Mouse (Mus musculus) CH12.LX (cell line): ENCODE data around the gene Tprkb.
"Not testable (repeated sequence)": the region's sequence is repeated elsewhere in the genome, so short reads cannot be mapped to it uniquely, and the experiment has no call there.

Experiments
- CTCF ChIP-seq, 2 experiments: IDR thresholded peaks in 1 of 2; conservative IDR thresholded peaks in 1 of 2; 2 replicates each; pipeline ENCODE4 v1.5.1; 2011 to 2012; ENCODE audit warnings: low read depth in 2 of 2, low read length in 2 of 2, improper control_type of control experiment in 1 of 2, inconsistent platforms in 1 of 2, mild to moderate bottlenecking in 1 of 2, moderate library complexity in 1 of 2
- ETS1 ChIP-seq: conservative IDR thresholded peaks from 2 replicates; pipeline ENCODE4 v1.6.1; 2012; ENCODE audit warnings: low read depth, mild to moderate bottlenecking, inconsistent platforms, low read length, improper control_type of control experiment, moderate library complexity
- KAT2A ChIP-seq: IDR thresholded peaks from 2 replicates; pipeline ENCODE4 v1.6.1; 2012; ENCODE audit warnings: low read length, improper control_type of control experiment, inconsistent platforms; ENCODE audit not compliant: insufficient replicate concordance
- MEF2A ChIP-seq: IDR thresholded peaks from 2 replicates; pipeline ENCODE4 v1.6.1; 2014; ENCODE audit warnings: low read depth, mild to moderate bottlenecking, inconsistent platforms, low read length, improper control_type of control experiment, borderline replicate concordance
- MYC ChIP-seq: IDR thresholded peaks from 2 replicates; pipeline ENCODE4 v1.6.1; 2011; ENCODE audit warnings: low read depth, mild to moderate bottlenecking, improper control_type of control experiment, low read length
- POLR2A ChIP-seq: IDR thresholded peaks from 2 replicates; pipeline ENCODE4 v1.6.1; 2011; ENCODE audit warnings: low read depth, mild to moderate bottlenecking, improper control_type of control experiment, low read length
- RAD21 ChIP-seq: IDR thresholded peaks from 2 replicates; pipeline ENCODE4 v1.6.1; 2011; ENCODE audit warnings: low read depth, mild to moderate bottlenecking, low read length, improper control_type of control experiment, moderate library complexity
- SMC3 ChIP-seq: IDR thresholded peaks from 2 replicates; pipeline ENCODE4 v1.6.1; 2011; ENCODE audit warnings: low read depth, low read length, improper control_type of control experiment
- TCF12 ChIP-seq: IDR thresholded peaks from 2 replicates; pipeline ENCODE4 v1.6.1; 2014; ENCODE audit warnings: low read depth, mild to moderate bottlenecking, inconsistent platforms, low read length, improper control_type of control experiment
- ZKSCAN1 ChIP-seq: IDR thresholded peaks from 2 replicates; pipeline ENCODE4 v1.6.1; 2012; ENCODE audit warnings: low read depth, inconsistent platforms, low read length, improper control_type of control experiment, borderline replicate concordance
- ZNF384 ChIP-seq: IDR thresholded peaks from 2 replicates; pipeline ENCODE4 v1.6.1; 2012; ENCODE audit warnings: low read depth, low read length, improper control_type of control experiment, inconsistent platforms

DNA sequence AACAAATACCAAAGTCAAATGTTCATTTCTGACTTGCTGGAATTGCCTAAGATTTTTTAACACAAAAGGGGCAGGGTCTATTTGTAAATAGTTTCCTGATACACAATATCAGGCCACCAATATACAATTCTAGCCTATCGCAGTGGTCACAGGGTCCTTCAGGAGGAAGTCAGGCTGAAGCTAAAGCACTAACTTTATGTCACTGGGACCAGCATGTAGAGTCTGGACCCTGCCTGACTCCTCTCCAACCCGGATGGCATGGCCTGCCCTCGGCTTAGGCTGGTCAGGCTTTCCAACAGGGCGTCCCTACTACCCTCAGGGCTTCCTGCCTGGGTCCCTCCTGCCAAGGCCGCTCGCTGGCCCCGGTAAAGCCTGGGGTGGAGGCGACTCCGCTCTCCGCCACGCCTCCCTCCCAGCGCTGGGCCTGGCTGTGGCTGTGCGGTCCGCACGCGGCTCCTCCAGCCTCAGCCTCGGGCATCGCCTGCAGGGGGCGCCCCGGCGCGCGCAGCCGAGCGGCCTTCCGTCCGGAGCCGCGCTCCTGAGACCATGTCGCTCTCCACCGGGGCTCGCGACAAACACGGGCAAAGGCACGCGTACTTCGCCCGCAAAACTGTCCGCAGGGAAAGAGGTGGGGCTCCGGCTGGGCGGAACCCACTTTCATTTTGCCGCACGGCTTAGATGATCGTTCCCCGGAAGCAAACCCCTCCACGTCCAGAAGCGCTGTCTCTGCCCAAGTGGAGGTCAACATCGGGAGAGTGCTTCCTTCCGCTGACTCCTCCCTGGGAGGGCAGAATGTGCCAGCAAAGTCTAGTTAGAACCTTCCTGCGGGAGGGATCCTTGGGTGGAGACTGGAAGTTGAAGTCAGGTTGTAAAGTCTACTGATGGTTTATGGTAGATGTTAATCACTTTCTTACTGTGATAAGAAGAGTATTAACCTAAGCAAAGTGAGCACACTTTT, 25.1 kb downstream of the Tprkb start:
- TF ChIP-seq POLR2A (0 out of 2 replicates have a peak, but pooled peaks have one; percentile 39), CTCF (conservative IDR thresholded peaks at IDR 0.05 in 1 of 2, IDR thresholded peaks at IDR 0.05 in 1 of 2; ENCODE audit: low read depth in 2 of 2, low read length in 2 of 2) (peak in 1 of 2 experiments; percentile 58; a peak in 2 of 4 replicates), SMC3 (peak; percentile 15; the same call in 1 of the 2 replicates), TCF12 (peak; percentile 32; the same call in 1 of the 2 replicates)
- not testable (repeated sequence) for TF ChIP-seq ETS1, ZKSCAN1, KAT2A, ZNF384, MYC, MEF2A, RAD21
